Mouse (Mus musculus) CD4-positive, CD25-positive, alpha-beta regulatory T cell, adult 2 months (primary cell): Measurements from ENCODE around the gene Gm14862.

Experiments used
- DNase-seq: peaks from one replicate; pipeline ENCODE4 v3.0.0-alpha.2; 2012; ENCODE audit warnings: low read depth, low spot score

Gm14862 gene

DNA sequence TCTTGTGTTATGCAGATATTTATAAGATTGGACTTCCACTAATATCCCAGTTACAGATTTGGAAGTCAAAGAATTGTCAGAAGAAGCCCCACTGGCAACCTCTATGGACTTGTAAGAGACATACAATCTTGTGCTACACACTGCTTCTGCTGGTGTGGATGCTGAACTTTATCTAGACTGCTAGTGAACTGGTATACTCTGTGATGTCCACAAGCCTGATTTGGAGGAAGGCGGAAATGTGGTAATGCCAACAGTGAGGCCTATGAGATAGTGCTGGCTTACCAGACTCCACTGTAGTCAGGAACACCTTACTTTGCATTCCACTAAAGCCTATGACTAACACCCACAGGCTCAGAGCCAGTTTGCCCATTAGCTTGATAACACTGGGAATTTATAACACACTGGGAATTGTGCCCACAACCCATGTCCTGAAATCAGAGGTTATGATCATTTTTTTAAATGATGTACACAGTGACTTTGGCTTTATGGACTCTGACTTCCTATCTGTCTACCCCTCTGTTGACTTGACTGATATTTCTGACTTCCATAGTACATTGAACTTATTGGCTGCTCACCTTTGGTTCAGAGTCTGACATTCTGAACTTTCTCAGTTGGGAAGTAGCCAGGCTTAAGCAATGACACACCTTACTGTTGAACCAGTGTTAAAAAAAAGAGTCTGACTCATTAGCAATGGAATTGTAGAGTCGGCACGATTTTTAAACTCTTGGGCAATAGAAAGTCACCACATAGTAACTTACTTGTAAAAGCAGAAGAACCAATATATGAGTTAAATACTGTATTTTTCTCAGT lies 34.1 kb downstream of the Gm14862 start:
- DNase-seq: no peak

DNA sequence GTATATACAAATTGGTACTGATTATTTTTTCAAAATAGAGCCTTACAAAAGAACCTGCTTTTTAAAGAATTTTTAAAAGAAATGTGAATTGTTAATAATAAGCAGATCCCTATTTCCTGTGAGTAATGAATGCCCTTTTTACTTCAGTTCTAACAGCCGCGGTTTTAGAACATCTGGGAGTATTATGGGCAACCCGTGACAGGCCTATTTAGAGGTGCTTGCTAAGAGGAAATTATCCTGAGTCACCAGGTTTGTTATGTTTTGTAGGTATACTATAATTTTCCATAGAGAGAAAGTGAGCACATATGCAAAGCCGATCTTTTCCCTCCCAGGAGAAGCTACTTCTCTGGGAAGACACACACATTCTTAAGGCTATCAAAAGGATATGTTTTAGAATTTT lies 35.0 kb downstream of the Gm14862 start:
- no peak for DNase-seq

GRCm38 (mm10) chrX:9221206-9221605 lies 35.5 kb downstream of the Gm14862 start:
- DNase-seq: peak; percentile 73

- DNase-seq: peak; percentile 49
Observed at GRCm38 (mm10) chrX:9219570-9219969, 37.1 kb downstream of the Gm14862 start.

GRCm38 (mm10) chrX:9216244-9216643 lies 40.5 kb downstream of the Gm14862 start:
- peak; percentile 58 for DNase-seq

GRCm38 (mm10) chrX:9205121-9205520 lies 51.6 kb downstream of the Gm14862 start:
- no peak for DNase-seq

DNA sequence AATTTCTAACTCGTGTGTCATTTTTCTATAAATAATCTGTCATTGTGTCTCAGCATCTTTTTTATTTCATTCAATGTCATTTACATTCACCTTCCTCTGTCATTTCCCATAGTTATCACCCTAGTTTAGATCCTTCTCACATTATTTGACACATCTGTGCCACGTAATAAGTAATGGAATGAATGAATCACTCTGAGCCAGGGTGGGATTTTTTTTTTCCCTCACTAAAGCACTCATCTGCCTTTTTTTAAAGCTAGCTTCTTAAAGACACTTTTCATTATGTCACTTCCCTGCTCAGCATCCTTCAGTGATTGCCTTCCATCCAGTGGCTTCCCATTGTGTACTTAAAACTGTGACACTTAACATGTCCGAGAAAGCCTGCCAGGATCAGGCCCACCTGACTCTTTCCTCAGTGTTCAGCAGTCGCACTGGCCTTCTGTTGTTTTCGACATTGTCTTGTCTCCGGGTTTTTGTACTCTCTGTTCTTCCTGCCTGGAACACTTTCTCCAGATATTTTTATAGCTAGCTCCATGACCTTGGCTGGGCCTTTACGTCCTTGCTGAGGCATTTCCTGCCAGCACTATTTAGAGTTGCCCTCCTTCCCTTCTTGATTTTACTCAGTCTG lies 53.8 kb downstream of the Gm14862 start:
- no peak for DNase-seq

DNA sequence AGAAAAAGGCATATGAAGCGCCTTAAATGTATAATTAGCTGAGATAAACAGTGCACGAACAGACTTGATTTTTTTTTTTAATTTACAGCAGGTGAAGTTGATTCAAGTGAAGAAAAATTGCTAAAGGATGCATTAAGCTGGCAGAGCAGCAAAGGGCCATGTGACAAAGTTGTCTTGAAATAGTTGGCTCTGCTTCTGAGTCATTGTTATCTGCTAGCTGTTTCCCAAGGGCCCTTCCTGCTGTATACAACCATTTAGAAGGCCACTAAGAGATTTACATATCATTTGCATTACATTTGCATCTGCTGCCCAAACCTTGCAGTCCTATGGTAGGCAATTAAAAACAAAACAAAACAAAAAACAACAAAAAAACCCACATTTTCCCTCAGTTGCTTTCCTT lies 54.7 kb downstream of the Gm14862 start:
- no peak for DNase-seq
